ENCODE assay signal across 31 mouse cellular contexts in the genomic region with DNA sequence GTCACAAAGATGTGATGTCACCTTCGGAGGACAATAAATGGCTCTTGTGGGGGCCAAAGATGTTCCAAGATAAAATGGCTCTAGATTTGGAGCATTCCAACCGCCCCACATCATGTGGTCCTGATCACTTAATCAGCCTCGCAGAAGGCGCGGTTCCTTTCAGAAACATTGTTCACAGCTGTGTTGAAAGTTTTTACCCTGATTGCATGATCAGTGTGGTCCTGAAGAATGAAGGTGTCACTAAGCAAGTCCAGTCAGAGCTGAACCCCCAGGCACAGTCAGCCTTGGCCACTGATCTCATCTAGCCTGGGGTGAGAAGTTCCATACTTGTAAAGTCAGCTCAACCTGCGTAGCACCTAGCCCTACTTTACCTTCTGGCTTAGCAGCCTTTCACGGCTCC. TPM values are rescaled to one million over a fixed set of nuclear protein-coding genes. Genes with fewer than 3 reads are reported as not detected.
DNase-seq lines count a peak whose midpoint lies in the region; TF ChIP-seq lines count a peak whose summit lies in the region.
"Had no signal": no experiment of that assay in that cellular context is flagged by ENCODE, and none has a peak within 500 bp of the region (broad histone marks: within the 10 kb centered on the region; RNA-seq: fewer than 3 reads in every experiment).

No protein-coding gene starts in this region.

- no peak for TF ChIP-seq CTCF in kidney, adult 2 months (conservative IDR thresholded peaks at IDR 0.05; ENCODE audit: insufficient read depth, insufficient read length, low read depth, low read length)

- 94% methylated on average over 7 of the region's 7 CpGs for WGBS in kidney, adult 2 months

- no peaks in the 10 kb centered on the region for H3K36me3 ChIP-seq in myocyte (ENCODE audit: control insufficient read depth, insufficient read depth)
- no peaks in the 10 kb centered on the region for H3K36me3 ChIP-seq in kidney, adult 2 months (ENCODE audit: control insufficient read depth, insufficient read depth, low read length)

- no peak overlapping the region for H3K4me3 ChIP-seq in myocyte
- no peak overlapping the region for H3K4me3 ChIP-seq in kidney, adult 2 months (ENCODE audit: insufficient read depth, low read depth, low read length)
- H3K4me3 ChIP-seq: embryonic facial prominence, embryonic 10.5 days; embryonic facial prominence, embryonic 13.5 days; erythroblast, embryonic 14.5 days; forebrain, embryonic 10.5 days; heart, adult 2 months; heart, embryonic 10.5 days; heart, embryonic 13.5 days had no signal

- DNase-seq in cerebellum, adult 9-11 months = peak; percentile 14
- no peak for DNase-seq in cerebellum, adult 18-20 months
- DNase-seq in fat pad, adult 2 months (ENCODE audit: extremely low read depth, low read depth, low spot score) = peak; percentile 54
- DNase-seq in Muller cell, postnatal 12 days (ENCODE audit: inconsistent ontology term) = no peak
- no peak for DNase-seq in kidney, adult 2 months
- DNase-seq: adrenal gland, postnatal 10 days; adrenal gland, postnatal 36 days; B cell, adult 2 months; cerebellum, adult 11 months; cerebellum, adult 8-10 months; cerebellum, postnatal 36 days; embryo, embryonic 11 days; forebrain, postnatal 0 days; gastrocnemius, postnatal 10 days; gastrocnemius, postnatal 36 days; heart, adult 2 months; heart, postnatal 14 days; heart, postnatal 4 days; kidney, adult 18-20 months had no signal

- H3K27me3 ChIP-seq in myocyte (ENCODE audit: control insufficient read depth, insufficient read depth, insufficient read length) = no peaks in the 10 kb centered on the region
- no peaks in the 10 kb centered on the region for H3K27me3 ChIP-seq in kidney, adult 2 months (replicated peaks; ENCODE audit: control insufficient read depth, insufficient read depth, low read length)
- H3K27me3 ChIP-seq: embryonic facial prominence, embryonic 13.5 days; heart, embryonic 13.5 days; Patski had no signal

- H3K27ac ChIP-seq in kidney, adult 2 months (ENCODE audit: insufficient read depth, low read depth, low read length) = no peak overlapping the region
- H3K27ac ChIP-seq: embryonic facial prominence, embryonic 10.5 days; embryonic facial prominence, embryonic 13.5 days; forebrain, embryonic 10.5 days; heart, adult 2 months; heart, embryonic 10.5 days; heart, embryonic 13.5 days; hindbrain, embryonic 14.5 days; hindbrain, postnatal 0 days had no signal

- peaks cover 3% of the 10 kb centered on the region; the same call in 1 of the 2 replicates for H3K4me1 ChIP-seq in kidney, adult 2 months (ENCODE audit: control insufficient read depth, insufficient read depth, low read length)

- H3K79me2 ChIP-seq in myocyte (ENCODE audit: control insufficient read depth, insufficient read depth) = no peaks in the 10 kb centered on the region

- no peak overlapping the region for H3ac ChIP-seq in myocyte (ENCODE audit: control insufficient read depth, insufficient read length)

- TF ChIP-seq POLR2A in myocyte (IDR thresholded peaks at IDR 0.05; ENCODE audit: insufficient read length, low read depth) = peak; percentile 20
- TF ChIP-seq POLR2A in kidney, adult 2 months (IDR thresholded peaks at IDR 0.05; ENCODE audit: low read depth, low read length) = no peak

- no peak overlapping the region for H3K4me2 ChIP-seq in myocyte (ENCODE audit: low read depth)
- H3K4me2 ChIP-seq: embryonic facial prominence, embryonic 13.5 days; heart, embryonic 13.5 days; hindbrain, embryonic 14.5 days had no signal

TF ChIP-seq in myocyte, 11 proteins besides CTCF, POLR2A, EP300 and RAD21:
- TF ChIP-seq USF1 (IDR thresholded peaks at IDR 0.05; ENCODE audit: low read depth) (no peak), CEBPB (IDR thresholded peaks at IDR 0.05; ENCODE audit: insufficient read depth, poor library complexity, severe bottlenecking) (peak; percentile 60)

RNA-seq across cellular contexts. Expression of a gene that starts 7.6 kb away (rescaled TPM):
- polyA plus RNA-seq in myocyte (2012; fragmentation: generic; extraction: Trizol) = 20.2 TPM
- 4.5 and 4.6 TPM in 2 replicates for polyA plus RNA-seq in kidney, adult 2 months (2012; rRNA removed)

RNA-seq across cellular contexts. Expression of a gene that starts 8.7 kb away (rescaled TPM):
- polyA plus RNA-seq in myocyte (2012; fragmentation: generic; extraction: Trizol) = 0.18 TPM
- polyA plus RNA-seq in kidney, adult 2 months (2012; rRNA removed) = 0.20 TPM in 1 of 2 replicates, not detected in the other
- polyA plus RNA-seq: embryonic facial prominence, embryonic 10.5 days; embryonic facial prominence, embryonic 13.5 days; erythroblast, embryonic 14.5 days; forebrain, embryonic 10.5 days; heart, embryonic 10.5 days; heart, embryonic 13.5 days; intestine, embryonic 16.5 days; kidney, embryonic 14.5 days had no signal

RNA-seq across cellular contexts. Expression of a gene that starts 15.8 kb away (rescaled TPM):
- polyA plus RNA-seq in myocyte (2012; fragmentation: generic; extraction: Trizol) = 17.4 TPM
- 6.9 and 8.6 TPM in 2 replicates for polyA plus RNA-seq in kidney, adult 2 months (2012; rRNA removed)

RNA-seq across cellular contexts. Expression of a gene that starts 22.1 kb away (rescaled TPM):
- 0.02 TPM for polyA plus RNA-seq in myocyte (2012; fragmentation: generic; extraction: Trizol)
- 5.0 and 7.1 TPM in 2 replicates for polyA plus RNA-seq in kidney, adult 2 months (2012; rRNA removed)

RNA-seq across cellular contexts. Expression of a gene that starts 38.1 kb away (rescaled TPM):
- 3,907 TPM for polyA plus RNA-seq in myocyte (2012; fragmentation: generic; extraction: Trizol)
- polyA plus RNA-seq in kidney, adult 2 months (2012; rRNA removed) = 372 and 534 TPM in 2 replicates

Comparison
In these comparisons a context has a peak if more than half of its experiments do, and no peak if none do; other contexts are left out.
1. DNase-seq: peak in cerebellum, adult 9-11 months (single experiment) and fat pad, adult 2 months (single experiment); none in cerebellum, adult 18-20 months (0 of 2), Muller cell, postnatal 12 days (single experiment) and kidney, adult 2 months (single experiment).